Mouse (Mus musculus) urinary bladder, adult 18-20 months (tissue): ENCODE results near the gene Fam171a2.
A peak's percentile ranks its signal among the peaks of the same experiment; 100 is the strongest.

Experiments
- DNase-seq, 2 experiments: peaks; one replicate each; pipeline ENCODE4 v3.0.0; 2022; ENCODE audit warnings: low spot score in 2 of 2, mixed read lengths in 2 of 2

Fam171a2 gene

GRCm38 (mm10) chr11:102447497-102447896 is at the start of gene Fam171a2:
TSS of gene Fam171a2 (minus strand) at chr11:102447682.
- peak in 1 of 2 experiments; percentile 65 for DNase-seq

- DNase-seq, result no peak
These were observed 49.2 kb upstream of the Fam171a2 start for GRCm38 (mm10) chr11:102496732-102497131.

GRCm38 (mm10) chr11:102496206-102496605 is 48.7 kb upstream of the Fam171a2 start:
- no peak for DNase-seq

GRCm38 (mm10) chr11:102495742-102496141 is 48.3 kb upstream of the Fam171a2 start:
- no peak for DNase-seq

- no peak for DNase-seq
These were observed 47.6 kb upstream of the Fam171a2 start for GRCm38 (mm10) chr11:102495114-102495513.

- no peak for DNase-seq
These were observed 46.7 kb upstream of the Fam171a2 start for GRCm38 (mm10) chr11:102494063-102494650.

- DNase-seq, result no peak
These were observed 45.8 kb upstream of the Fam171a2 start for GRCm38 (mm10) chr11:102493241-102493640.

- no peak for DNase-seq
These were observed 40.4 kb upstream of the Fam171a2 start for GRCm38 (mm10) chr11:102487901-102488300.

GRCm38 (mm10) chr11:102486733-102487386 is 39.4 kb upstream of the Fam171a2 start:
- no peak for DNase-seq

GRCm38 (mm10) chr11:102481779-102482178 is 34.3 kb upstream of the Fam171a2 start:
- DNase-seq, result no peak

- DNase-seq, result no peak
These were observed 33.4 kb upstream of the Fam171a2 start for GRCm38 (mm10) chr11:102480897-102481296.

- DNase-seq, result no peak
These were observed 32.6 kb upstream of the Fam171a2 start for GRCm38 (mm10) chr11:102480111-102480510.

GRCm38 (mm10) chr11:102479581-102479980 is 32.1 kb upstream of the Fam171a2 start:
- no peak for DNase-seq

GRCm38 (mm10) chr11:102478671-102479070 is 31.2 kb upstream of the Fam171a2 start:
- no peak for DNase-seq

GRCm38 (mm10) chr11:102475027-102475426 is 27.5 kb upstream of the Fam171a2 start:
- DNase-seq, result no peak

- no peak for DNase-seq
These were observed 22.3 kb upstream of the Fam171a2 start, which contains the start of gene Itga2b for GRCm38 (mm10) chr11:102469648-102470357. TSS of gene Itga2b (minus strand) at chr11:102470122.

- DNase-seq, result peak; percentile 98 to 99
These were observed 19.7 kb upstream of the Fam171a2 start for GRCm38 (mm10) chr11:102467041-102467631.

- DNase-seq, result peak in 1 of 2 experiments; percentile 70
These were observed 18.4 kb upstream of the Fam171a2 start for GRCm38 (mm10) chr11:102465713-102466436.

GRCm38 (mm10) chr11:102464901-102465300 is 17.4 kb upstream of the Fam171a2 start:
- DNase-seq, result no peak

- no peak for DNase-seq
These were observed 14.3 kb upstream of the Fam171a2 start for GRCm38 (mm10) chr11:102461764-102462163.

GRCm38 (mm10) chr11:102460541-102460940 is 13.1 kb upstream of the Fam171a2 start:
- no peak for DNase-seq
